Mouse (Mus musculus): ENCODE results near the gene Zmynd8. TPM values are rescaled to one million over a fixed set of nuclear protein-coding genes. Genes with fewer than 3 reads are reported as not detected.

Gene Zmynd8
- polyA plus RNA-seq, 1 experiment from 2014 or later = 53.6 TPM

GRCm38 (mm10) chr2:165792431-165793282, 106.2 kb downstream of the Zmynd8 start:
- no peaks in the 10 kb centered on the region for H3K27me3 ChIP-seq (replicated peaks; ENCODE audit: control insufficient read depth, insufficient read depth, low read length)
- H3K36me3 ChIP-seq (ENCODE audit: control insufficient read depth, insufficient read depth, low read length) = peaks cover 89% of the 10 kb centered on the region
- H3K4me3 ChIP-seq (ENCODE audit: low read depth, low read length) = no peak overlapping the region
- H3K27ac ChIP-seq (ENCODE audit: low read depth) = no peak overlapping the region
- H3K4me1 ChIP-seq (replicated peaks; ENCODE audit: control insufficient read depth, insufficient read depth, low read length) = no peaks in the 10 kb centered on the region; the same call in 1 of the 2 replicates
- WGBS = 87% methylated on average over 25 of the region's 25 CpGs
- H3K4me2 ChIP-seq (ENCODE audit: low read length) = no peak overlapping the region
- no peaks in the 10 kb centered on the region for H3K9me3 ChIP-seq (ENCODE audit: control insufficient read depth, low read length)
- ATAC-seq (replicated peaks; ENCODE audit: low FRiP score, low TSS enrichment, low read depth) (no peak), DNase-seq (ENCODE audit: low spot score) (no peak)
- H3K9ac ChIP-seq (ENCODE audit: low read length) = no peak overlapping the region

GRCm38 (mm10) chr2:165791657-165792056, 107.2 kb downstream of the Zmynd8 start:
- Histone ChIP-seq H3K4me2 (ENCODE audit: low read length) (no peak overlapping the region), H3K27ac (ENCODE audit: low read depth) (no peak overlapping the region), H3K4me1 (replicated peaks; ENCODE audit: control insufficient read depth, insufficient read depth, low read length) (no peaks in the 10 kb centered on the region; the same call in 1 of the 2 replicates), H3K36me3 (ENCODE audit: control insufficient read depth, insufficient read depth, low read length) (peaks cover 88% of the 10 kb centered on the region), H3K4me3 (ENCODE audit: low read depth, low read length) (no peak overlapping the region), H3K9me3 (ENCODE audit: control insufficient read depth, low read length) (no peaks in the 10 kb centered on the region), H3K9ac (ENCODE audit: low read length) (no peak overlapping the region), H3K27me3 (replicated peaks; ENCODE audit: control insufficient read depth, insufficient read depth, low read length) (no peaks in the 10 kb centered on the region)
- ATAC-seq (replicated peaks; ENCODE audit: low FRiP score, low TSS enrichment, low read depth) = no peak
- peak; percentile 82 for DNase-seq (ENCODE audit: low spot score)
- 69% methylated on average over 9 of the region's 9 CpGs for WGBS

- Histone ChIP-seq H3K9me3 (ENCODE audit: control insufficient read depth, low read length) (no peaks in the 10 kb centered on the region), H3K4me3 (ENCODE audit: low read depth, low read length) (no peak overlapping the region), H3K4me2 (ENCODE audit: low read length) (no peak overlapping the region), H3K27me3 (replicated peaks; ENCODE audit: control insufficient read depth, insufficient read depth, low read length) (no peaks in the 10 kb centered on the region), H3K9ac (ENCODE audit: low read length) (no peak overlapping the region), H3K36me3 (ENCODE audit: control insufficient read depth, insufficient read depth, low read length) (peaks cover 88% of the 10 kb centered on the region), H3K27ac (ENCODE audit: low read depth) (no peak overlapping the region), H3K4me1 (replicated peaks; ENCODE audit: control insufficient read depth, insufficient read depth, low read length) (no peaks in the 10 kb centered on the region; the same call in 1 of the 2 replicates)
- 0 out of 2 replicates have a peak, but pooled peaks have one; percentile 24 for ATAC-seq (replicated peaks; ENCODE audit: low FRiP score, low TSS enrichment, low read depth)
- no peak for DNase-seq (ENCODE audit: low spot score)
- WGBS = 34% methylated on average over 7 of the region's 7 CpGs
These were observed 107.8 kb downstream of the Zmynd8 start for GRCm38 (mm10) chr2:165791026-165791425.

DNA sequence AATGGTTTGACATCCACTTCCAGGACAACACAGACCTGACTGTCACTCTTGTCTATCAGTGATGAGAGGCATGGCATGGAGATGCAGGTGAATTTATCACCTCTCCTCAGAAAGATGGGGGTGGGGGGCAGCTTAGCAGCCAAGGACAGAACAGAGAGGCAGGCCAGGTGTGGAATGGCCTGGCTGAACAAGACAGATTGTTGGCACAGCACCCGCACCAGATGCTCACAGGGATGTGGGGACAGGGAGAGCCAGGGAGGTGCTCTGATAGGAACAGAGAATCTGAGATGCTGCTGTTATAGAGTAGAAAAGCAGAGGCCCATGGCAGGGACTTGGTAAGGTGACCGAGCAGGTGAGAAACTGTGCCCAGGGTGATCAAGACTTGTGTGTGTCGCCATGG, 109.1 kb downstream of the Zmynd8 start:
- no peak for ATAC-seq (replicated peaks; ENCODE audit: low FRiP score, low TSS enrichment, low read depth)

DNA sequence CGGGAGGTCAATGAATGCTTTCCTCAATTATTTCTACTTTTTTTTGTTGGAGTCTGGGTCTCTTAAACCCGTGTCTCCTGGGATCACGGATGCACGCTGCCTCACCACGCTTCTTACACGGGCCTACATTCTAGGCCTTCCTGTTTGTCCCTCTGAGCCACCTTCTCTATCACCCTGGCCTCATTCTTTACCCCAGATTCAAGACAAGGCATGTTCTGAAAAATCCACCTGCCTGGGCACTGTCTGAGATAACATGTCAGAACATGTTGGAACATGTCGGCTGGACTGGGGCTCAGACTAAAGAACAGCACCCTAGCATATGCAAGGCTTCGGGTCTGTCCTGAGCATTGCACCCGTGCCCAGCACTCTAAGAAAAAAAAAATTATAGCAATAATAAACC, 110.0 kb downstream of the Zmynd8 start:
- Histone ChIP-seq H3K9me3 (ENCODE audit: control insufficient read depth, low read length) (no peaks in the 10 kb centered on the region), H3K9ac (ENCODE audit: low read length) (no peak overlapping the region), H3K4me2 (ENCODE audit: low read length) (no peak overlapping the region), H3K4me1 (replicated peaks; ENCODE audit: control insufficient read depth, insufficient read depth, low read length) (no peaks in the 10 kb centered on the region; the same call in 1 of the 2 replicates), H3K4me3 (ENCODE audit: low read depth, low read length) (no peak overlapping the region), H3K36me3 (ENCODE audit: control insufficient read depth, insufficient read depth, low read length) (peaks cover 94% of the 10 kb centered on the region), H3K27me3 (replicated peaks; ENCODE audit: control insufficient read depth, insufficient read depth, low read length) (no peaks in the 10 kb centered on the region), H3K27ac (ENCODE audit: low read depth) (no peak overlapping the region)
- DNase-seq (ENCODE audit: low spot score) (no peak), ATAC-seq (replicated peaks; ENCODE audit: low FRiP score, low TSS enrichment, low read depth) (no peak)
- WGBS = 96% methylated on average over 9 of the region's 9 CpGs

More for the DNA sequence above, 109.1 kb downstream of the Zmynd8 start:
- Histone ChIP-seq H3K9me3 (ENCODE audit: control insufficient read depth, low read length) (no peaks in the 10 kb centered on the region), H3K9ac (ENCODE audit: low read length) (no peak overlapping the region), H3K27me3 (replicated peaks; ENCODE audit: control insufficient read depth, insufficient read depth, low read length) (no peaks in the 10 kb centered on the region), H3K4me1 (replicated peaks; ENCODE audit: control insufficient read depth, insufficient read depth, low read length) (no peaks in the 10 kb centered on the region; the same call in 1 of the 2 replicates), H3K4me3 (ENCODE audit: low read depth, low read length) (no peak overlapping the region), H3K36me3 (ENCODE audit: control insufficient read depth, insufficient read depth, low read length) (peaks cover 93% of the 10 kb centered on the region), H3K4me2 (ENCODE audit: low read length) (no peak overlapping the region), H3K27ac (ENCODE audit: low read depth) (no peak overlapping the region)
- no peak for DNase-seq (ENCODE audit: low spot score)
- WGBS = 87% methylated on average over 3 of the region's 3 CpGs

- Histone ChIP-seq H3K4me2 (ENCODE audit: low read length) (no peak overlapping the region), H3K36me3 (ENCODE audit: control insufficient read depth, insufficient read depth, low read length) (peaks cover 93% of the 10 kb centered on the region), H3K9me3 (ENCODE audit: control insufficient read depth, low read length) (no peaks in the 10 kb centered on the region), H3K27ac (ENCODE audit: low read depth) (no peak overlapping the region), H3K4me3 (ENCODE audit: low read depth, low read length) (no peak overlapping the region), H3K4me1 (replicated peaks; ENCODE audit: control insufficient read depth, insufficient read depth, low read length) (no peaks in the 10 kb centered on the region; the same call in 1 of the 2 replicates), H3K27me3 (replicated peaks; ENCODE audit: control insufficient read depth, insufficient read depth, low read length) (no peaks in the 10 kb centered on the region), H3K9ac (ENCODE audit: low read length) (no peak overlapping the region)
- ATAC-seq (replicated peaks; ENCODE audit: low FRiP score, low TSS enrichment, low read depth) = no peak
- 61% methylated on average over 11 of the region's 11 CpGs for WGBS
- no peak for DNase-seq (ENCODE audit: low spot score)
These were observed 110.8 kb downstream of the Zmynd8 start for GRCm38 (mm10) chr2:165788005-165788404.

DNA sequence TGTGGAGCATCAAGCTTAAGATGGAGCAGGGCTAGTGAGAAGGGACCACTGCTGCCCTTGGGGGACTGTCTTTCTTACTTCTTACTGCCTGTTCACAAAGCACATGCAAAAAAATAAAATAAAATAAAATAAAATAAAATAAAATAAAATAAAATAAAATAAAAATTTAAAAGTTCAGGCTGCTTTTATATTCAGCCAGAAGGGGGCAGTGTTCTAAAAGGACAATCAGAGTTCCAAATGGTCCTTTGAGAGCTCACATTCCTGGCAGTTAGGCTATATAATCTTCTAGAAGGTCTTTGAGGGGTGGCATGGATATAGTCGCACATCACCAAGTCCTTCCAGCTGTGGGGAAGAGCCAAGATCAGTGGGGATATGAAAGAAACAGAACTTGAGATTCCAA, 112.3 kb downstream of the Zmynd8 start:
- Histone ChIP-seq H3K27ac (ENCODE audit: low read depth) (no peak overlapping the region), H3K9me3 (ENCODE audit: control insufficient read depth, low read length) (no peaks in the 10 kb centered on the region), H3K4me1 (replicated peaks; ENCODE audit: control insufficient read depth, insufficient read depth, low read length) (no peaks in the 10 kb centered on the region; the same call in 1 of the 2 replicates), H3K36me3 (ENCODE audit: control insufficient read depth, insufficient read depth, low read length) (peaks cover 85% of the 10 kb centered on the region), H3K4me2 (ENCODE audit: low read length) (no peak overlapping the region), H3K4me3 (ENCODE audit: low read depth, low read length) (no peak overlapping the region), H3K9ac (ENCODE audit: low read length) (no peak overlapping the region), H3K27me3 (replicated peaks; ENCODE audit: control insufficient read depth, insufficient read depth, low read length) (no peaks in the 10 kb centered on the region)
- WGBS = 76% methylated on average over 1 of the region's 1 CpGs
- no peak for ATAC-seq (replicated peaks; ENCODE audit: low FRiP score, low TSS enrichment, low read depth)
- no peak for DNase-seq (ENCODE audit: low spot score)

GRCm38 (mm10) chr2:165785312-165786036, 113.3 kb downstream of the Zmynd8 start:
- ATAC-seq (replicated peaks; ENCODE audit: low FRiP score, low TSS enrichment, low read depth) = no peak
- 84% methylated on average over 20 of the region's 20 CpGs for WGBS
- H3K4me2 ChIP-seq (ENCODE audit: low read length) = no peak overlapping the region
- H3K36me3 ChIP-seq (ENCODE audit: control insufficient read depth, insufficient read depth, low read length) = peaks cover 77% of the 10 kb centered on the region
- no peaks in the 10 kb centered on the region for H3K9me3 ChIP-seq (ENCODE audit: control insufficient read depth, low read length)
- H3K9ac ChIP-seq (ENCODE audit: low read length) = no peak overlapping the region
- no peaks in the 10 kb centered on the region for H3K27me3 ChIP-seq (replicated peaks; ENCODE audit: control insufficient read depth, insufficient read depth, low read length)
- no peak overlapping the region for H3K4me3 ChIP-seq (ENCODE audit: low read depth, low read length)
- no peak overlapping the region for H3K27ac ChIP-seq (ENCODE audit: low read depth)
- DNase-seq (ENCODE audit: low spot score) = no peak
- H3K4me1 ChIP-seq (replicated peaks; ENCODE audit: control insufficient read depth, insufficient read depth, low read length) = no peaks in the 10 kb centered on the region

All from intestine, embryonic 14.5 days (tissue).